Mouse (Mus musculus) layer of hippocampus, adult 2 months (tissue): ENCODE measurements at regions not wholly inside any gene's neighbourhood (a gene's known extent, or its start where the extent isn't known, plus 50 kb on each side); places are given as distances from the start of the nearest gene placed in this dataset.

Experiments
- DNase-seq, 2 experiments: peaks; one replicate each; pipeline ENCODE4 v3.0.0; 2022; ENCODE audit warnings: low spot score in 2 of 2
- H3K27ac ChIP-seq: fragments of 200-600 bp; 2 replicates; pipeline ENCODE4 v1.8.1; 2022
- H3K4me3 ChIP-seq: fragments of 200-600 bp; 2 replicates; pipeline ENCODE4 v1.8.1; 2022; ENCODE audit warnings: mild to moderate bottlenecking
- CTCF ChIP-seq: fragments of 200-600 bp; conservative IDR thresholded peaks from 2 replicates; pipeline ENCODE4 v1.8.1; 2022; ENCODE audit warnings: antibody characterized with exemption, mild to moderate bottlenecking, moderate library complexity

DNA sequence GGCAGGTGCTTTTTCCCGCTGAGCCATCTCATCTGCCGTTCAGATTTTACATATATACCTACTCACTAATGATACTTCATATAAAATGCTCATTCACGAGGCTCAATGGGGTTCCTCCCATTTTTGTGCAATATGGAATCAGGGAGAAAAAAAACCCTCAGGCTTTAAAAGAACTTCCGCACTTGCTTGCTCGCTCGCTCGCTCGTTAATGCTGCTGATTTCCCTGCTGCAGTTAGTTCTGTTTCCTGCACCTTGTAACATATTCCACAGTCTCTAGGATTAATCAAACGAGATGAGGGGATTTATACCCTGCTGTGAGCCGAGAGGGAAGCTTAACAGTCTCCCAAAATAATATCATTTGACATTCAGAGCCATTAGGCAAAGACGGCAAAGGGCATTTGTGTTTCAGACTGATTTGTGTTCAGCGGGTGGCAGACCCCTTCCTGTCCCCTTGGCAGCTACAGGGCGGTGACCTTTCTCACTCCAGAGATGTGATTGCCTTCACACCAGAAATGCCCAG lies 326.4 kb downstream of the Pdcd6ip start:
- H3K4me3 ChIP-seq = 0 out of 2 replicates have a peak overlapping the region, but pooled peaks have one; percentile 3
- DNase-seq = no peak
- no peak for TF ChIP-seq CTCF
- no peak overlapping the region for H3K27ac ChIP-seq

DNA sequence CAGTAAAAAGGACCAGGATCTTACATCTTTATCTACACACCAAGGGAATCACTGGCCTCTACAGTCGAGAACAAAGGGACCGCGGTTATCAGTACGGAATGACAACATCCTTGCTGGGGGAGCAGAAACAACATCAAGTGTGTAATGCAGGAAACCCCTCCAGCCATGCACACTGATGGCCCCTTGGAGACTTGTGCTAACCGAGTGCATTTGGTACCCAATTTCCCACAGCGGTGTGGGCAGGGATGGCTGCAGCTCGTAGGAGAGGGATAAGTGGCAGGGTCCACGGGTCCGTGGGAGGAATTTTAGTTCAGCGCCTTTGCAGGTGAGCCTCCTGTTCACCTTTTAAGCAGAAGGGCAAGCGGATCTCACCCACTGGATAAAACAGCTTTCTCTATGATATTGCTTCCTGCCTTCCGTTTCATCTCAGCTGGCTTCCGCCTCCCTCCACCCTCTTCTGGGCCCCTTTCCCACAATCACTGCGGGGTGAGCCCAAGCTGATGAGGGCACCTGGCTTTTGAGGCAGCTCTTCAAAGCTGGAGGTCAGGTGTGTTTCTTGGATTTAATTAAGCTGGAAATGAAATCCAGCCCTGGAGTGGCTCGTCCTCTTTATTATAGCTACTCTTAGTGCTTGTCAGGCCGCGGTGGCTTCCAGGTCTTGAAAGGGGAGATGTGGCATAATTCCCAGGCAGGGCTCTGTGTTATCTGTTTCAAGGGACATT lies 327.5 kb downstream of the Pdcd6ip start:
- no peak overlapping the region for H3K27ac ChIP-seq
- H3K4me3 ChIP-seq = no peak overlapping the region
- DNase-seq = no peak
- no peak for TF ChIP-seq CTCF

- TF ChIP-seq CTCF = no peak
- no peak for DNase-seq
- Histone ChIP-seq H3K4me3 (no peak overlapping the region), H3K27ac (no peak overlapping the region)
Measured at GRCm38 (mm10) chr9:113378525-113378924, 329.5 kb downstream of the Pdcd6ip start.

DNA sequence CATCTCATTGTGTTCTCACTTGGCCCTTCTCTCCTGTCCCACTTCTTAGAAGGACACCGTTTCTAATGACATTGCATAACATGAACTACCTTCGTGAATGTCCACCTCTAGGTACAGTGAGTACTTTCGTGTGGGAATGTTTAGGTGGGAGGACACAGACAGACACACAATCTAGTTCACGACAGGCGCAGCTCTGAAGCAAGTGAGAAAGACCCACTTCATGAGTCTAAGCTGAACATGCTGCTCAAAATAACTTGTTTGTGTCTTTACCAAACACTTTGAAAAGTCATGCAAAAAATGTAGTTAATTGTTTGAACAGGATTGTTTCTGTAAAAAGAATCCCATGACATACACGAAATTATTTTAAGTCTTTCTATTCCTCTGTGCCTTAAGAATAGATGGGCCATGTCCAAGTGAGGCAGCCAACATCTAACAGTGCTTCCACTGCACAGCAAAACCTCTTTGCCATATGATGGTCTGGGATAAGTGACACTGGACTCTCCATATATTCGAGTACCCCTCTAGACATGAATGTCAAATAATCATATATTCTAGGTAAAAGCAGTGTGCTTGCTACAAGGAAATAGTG lies 336.2 kb downstream of the Pdcd6ip start:
- Histone ChIP-seq H3K4me3 (no peak overlapping the region), H3K27ac (no peak overlapping the region)
- no peak for TF ChIP-seq CTCF
- no peak for DNase-seq

DNA sequence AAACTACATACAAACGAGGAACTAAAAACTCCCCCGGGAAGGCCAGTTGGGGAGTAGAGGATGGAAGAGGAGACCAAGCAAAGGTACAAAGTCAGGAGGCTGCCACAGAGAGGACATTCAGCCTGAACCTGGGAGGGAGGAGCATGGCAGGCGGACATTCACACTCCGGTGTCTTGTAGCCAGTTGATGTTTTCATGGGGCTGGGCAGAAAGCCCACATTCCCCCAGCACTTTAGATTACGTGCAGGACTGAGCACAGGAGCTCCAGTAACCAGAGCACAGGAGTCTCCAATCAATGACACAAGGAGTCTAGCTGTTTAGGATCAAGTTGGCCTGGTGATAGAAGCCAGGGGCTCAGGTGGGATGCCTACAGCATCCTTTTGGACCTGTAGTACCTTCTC lies 360.1 kb downstream of the Pdcd6ip start:
- Histone ChIP-seq H3K27ac (no peak overlapping the region), H3K4me3 (no peak overlapping the region)
- no peak for TF ChIP-seq CTCF
- DNase-seq = no peak

- peak overlapping the region; percentile 8 for H3K27ac ChIP-seq
- H3K4me3 ChIP-seq = peak overlapping the region; percentile 33; the same call in 1 of the 2 replicates
- no peak for TF ChIP-seq CTCF
- DNase-seq = peak in 1 of 2 experiments; percentile 21
Measured at GRCm38 (mm10) chr9:113346531-113346930, 361.5 kb downstream of the Pdcd6ip start.

- TF ChIP-seq CTCF = peak; percentile 56
- DNase-seq = no peak
- Histone ChIP-seq H3K27ac (no peak overlapping the region), H3K4me3 (no peak overlapping the region)
Measured at GRCm38 (mm10) chr9:113342131-113342530, 365.9 kb downstream of the Pdcd6ip start.

GRCm38 (mm10) chr9:113340838-113341237 lies 367.2 kb downstream of the Pdcd6ip start:
- no peak for DNase-seq
- Histone ChIP-seq H3K27ac (no peak overlapping the region), H3K4me3 (no peak overlapping the region)
- TF ChIP-seq CTCF = no peak

DNA sequence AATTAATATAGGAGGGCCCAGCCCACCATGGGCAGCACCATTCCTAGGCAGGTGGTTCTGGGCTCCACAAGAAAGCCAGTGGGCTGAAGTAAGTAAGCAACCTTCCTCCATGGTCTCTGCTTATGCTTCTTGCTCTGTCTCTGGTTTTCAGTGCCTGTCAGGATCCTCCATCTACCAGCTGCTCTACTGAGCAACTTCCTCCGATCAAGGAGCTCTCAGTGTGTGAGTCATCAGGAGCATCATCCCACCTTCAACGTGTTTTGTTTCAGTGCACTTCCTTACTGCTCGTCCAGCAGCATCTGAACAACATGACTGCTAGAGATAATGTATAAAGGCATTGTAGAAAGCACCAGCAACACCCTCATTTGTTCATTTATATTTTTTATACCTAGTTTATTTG lies 368.0 kb downstream of the Pdcd6ip start:
- Histone ChIP-seq H3K27ac (no peak overlapping the region), H3K4me3 (no peak overlapping the region)
- TF ChIP-seq CTCF = no peak
- no peak for DNase-seq

DNA sequence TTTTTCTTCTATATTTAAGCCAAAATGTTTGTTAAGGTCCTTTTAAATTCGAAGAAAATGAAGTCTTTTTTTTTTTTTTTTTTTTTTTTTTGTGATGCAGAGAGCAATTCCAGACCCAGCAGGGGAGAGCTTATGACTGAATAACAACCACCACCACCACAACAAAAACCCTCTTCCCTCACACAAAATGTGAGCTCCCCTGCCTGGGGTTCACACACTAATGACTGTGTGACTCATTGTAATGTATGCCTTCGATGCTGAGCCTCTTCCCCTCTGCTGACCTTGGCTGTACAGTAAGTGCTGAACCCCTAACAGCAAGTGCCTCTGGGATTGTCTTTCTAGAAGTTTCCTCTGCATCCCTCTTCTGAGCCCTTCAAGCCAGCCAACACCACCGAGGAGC lies 383.6 kb downstream of the Pdcd6ip start:
- TF ChIP-seq CTCF = no peak
- Histone ChIP-seq H3K27ac (no peak overlapping the region), H3K4me3 (no peak overlapping the region)
- DNase-seq = no peak

GRCm38 (mm10) chr9:113309707-113310574 lies 398.1 kb downstream of the Pdcd6ip start:
- Histone ChIP-seq H3K27ac (no peak overlapping the region), H3K4me3 (no peak overlapping the region)
- no peak for DNase-seq
- no peak for TF ChIP-seq CTCF

DNA sequence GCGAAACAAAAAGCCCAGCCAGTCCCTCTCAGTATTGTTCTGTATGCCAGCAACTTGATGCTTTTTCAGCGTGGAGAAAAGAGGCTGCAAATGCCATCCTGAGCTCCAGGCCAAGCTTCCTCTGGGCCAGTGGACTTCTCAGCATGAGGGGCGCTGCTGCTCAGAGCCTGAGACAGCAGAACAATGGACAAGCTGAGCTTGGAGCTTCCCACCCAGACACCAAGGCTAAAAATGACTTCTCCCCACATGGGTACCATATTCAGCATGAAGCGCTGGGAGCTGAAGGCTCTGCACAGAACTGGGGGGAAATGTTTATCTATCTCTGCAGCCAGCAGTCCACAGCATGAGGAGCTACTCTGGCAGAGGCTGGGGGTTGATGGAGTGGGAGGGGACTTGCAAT lies 402.3 kb downstream of the Pdcd6ip start:
- Histone ChIP-seq H3K4me3 (no peak overlapping the region), H3K27ac (peak overlapping the region; percentile 53; the same call in 1 of the 2 replicates)
- no peak for DNase-seq
- TF ChIP-seq CTCF = no peak

DNA sequence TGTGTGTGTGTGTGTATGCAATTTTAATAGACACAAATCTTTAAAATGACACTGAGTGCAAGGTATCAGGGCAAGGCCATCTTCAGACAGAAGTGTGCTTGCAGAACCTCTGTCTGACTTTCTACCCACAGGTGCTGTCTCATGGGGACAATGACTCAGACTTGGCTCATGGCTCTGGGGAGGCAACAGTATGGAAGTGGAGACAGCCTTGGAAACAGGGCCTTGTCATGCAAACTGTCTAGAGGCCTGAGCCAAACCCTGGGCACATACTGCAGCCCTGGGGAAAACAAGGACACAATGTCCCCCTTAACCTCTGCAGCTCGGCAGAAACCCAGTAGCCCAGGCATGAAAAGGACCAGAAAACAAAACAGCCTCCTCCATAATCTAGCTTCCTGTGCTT lies 405.6 kb downstream of the Pdcd6ip start:
- no peak for DNase-seq

More for the DNA sequence above, 405.6 kb downstream of the Pdcd6ip start:
- TF ChIP-seq CTCF = no peak
- no peak overlapping the region for H3K27ac ChIP-seq
- no peak overlapping the region for H3K4me3 ChIP-seq
